Mouse (Mus musculus) retina, postnatal 1 day (tissue): ENCODE measurements around the gene Thap4.
A peak's percentile ranks its signal among the peaks of the same experiment; 100 is the strongest.
"Not testable (repeated sequence)": the region's sequence is repeated elsewhere in the genome, so short reads cannot be mapped to it uniquely, and the experiment has no call there.

Experiments
- DNase-seq: peaks from one replicate; pipeline ENCODE4 v3.0.0-alpha.2; 2012

Gene Thap4

GRCm38 (mm10) chr1:93754573-93755290 lies at the start of gene Thap4:
TSS of gene Thap4 (minus strand) at chr1:93754864.
- peak; percentile 92 for DNase-seq

- DNase-seq: peak; percentile 98
These were observed 49.2 kb upstream of the Thap4 start, which contains the start of gene Ing5 for GRCm38 (mm10) chr1:93803556-93804507. TSS of gene Ing5 (plus strand) at chr1:93803965.

GRCm38 (mm10) chr1:93802771-93803170 lies 48.1 kb upstream of the Thap4 start:
- DNase-seq: no peak

- DNase-seq: peak; percentile 97
These were observed 47.1 kb upstream of the Thap4 start, which contains the start of gene Dtymk for GRCm38 (mm10) chr1:93801741-93802238. TSS of gene Dtymk (minus strand) at chr1:93801934.

GRCm38 (mm10) chr1:93800670-93801503 lies 46.2 kb upstream of the Thap4 start:
- DNase-seq: no peak

GRCm38 (mm10) chr1:93795886-93796285 lies 41.2 kb upstream of the Thap4 start:
- no peak for DNase-seq

GRCm38 (mm10) chr1:93794526-93794925 lies 39.9 kb upstream of the Thap4 start:
- no peak for DNase-seq

- no peak for DNase-seq
These were observed 32.2 kb upstream of the Thap4 start for GRCm38 (mm10) chr1:93786912-93787311.

GRCm38 (mm10) chr1:93776686-93777085 lies 22.0 kb upstream of the Thap4 start:
- DNase-seq: peak; percentile 42

- DNase-seq: no peak
These were observed 15.2 kb upstream of the Thap4 start for GRCm38 (mm10) chr1:93769901-93770300.

- no peak for DNase-seq
These were observed 12.9 kb upstream of the Thap4 start for GRCm38 (mm10) chr1:93767600-93767999.

- DNase-seq: no peak
These were observed 10.4 kb upstream of the Thap4 start for GRCm38 (mm10) chr1:93764871-93765591.

GRCm38 (mm10) chr1:93763531-93763930 lies 8.9 kb upstream of the Thap4 start:
- DNase-seq: not testable (repeated sequence)

- no peak for DNase-seq
These were observed 5.4 kb upstream of the Thap4 start for GRCm38 (mm10) chr1:93760076-93760475.

- DNase-seq: no peak
These were observed 1.5 kb upstream of the Thap4 start for GRCm38 (mm10) chr1:93756154-93756553.

- no peak for DNase-seq
These were observed 954 bp upstream of the Thap4 start for GRCm38 (mm10) chr1:93755618-93756017.

GRCm38 (mm10) chr1:93755291-93755610 lies 587 bp upstream of the Thap4 start:
- no peak for DNase-seq

- DNase-seq: no peak
These were observed 622 bp downstream of the Thap4 start for GRCm38 (mm10) chr1:93753911-93754572.

GRCm38 (mm10) chr1:93751290-93751689 lies 3.4 kb downstream of the Thap4 start, which contains the start of gene Atg4b:
TSS of gene Atg4b (plus strand) at chr1:93751500.
- no peak for DNase-seq

GRCm38 (mm10) chr1:93748539-93748938 lies 6.1 kb downstream of the Thap4 start:
- no peak for DNase-seq

GRCm38 (mm10) chr1:93746179-93746578 lies 8.5 kb downstream of the Thap4 start:
- DNase-seq: no peak
